Mouse (Mus musculus) inflammation-experienced regulatory T-cells, adult 16 weeks (primary cell): ENCODE data around the gene Acta1. TPM values are rescaled to one million over a fixed set of nuclear protein-coding genes. Genes with fewer than 3 reads are reported as not detected.

Experiments used
- polyA plus RNA-seq: library from polyadenylated mRNA; unstranded; fragments of 100-300 nt; shearing (Covaris generic); gene quantifications from one replicate; pipeline ENCODE4 v1.2.1, GENCODE M21; 2017

Gene Acta1
- not detected for polyA plus RNA-seq

DNA sequence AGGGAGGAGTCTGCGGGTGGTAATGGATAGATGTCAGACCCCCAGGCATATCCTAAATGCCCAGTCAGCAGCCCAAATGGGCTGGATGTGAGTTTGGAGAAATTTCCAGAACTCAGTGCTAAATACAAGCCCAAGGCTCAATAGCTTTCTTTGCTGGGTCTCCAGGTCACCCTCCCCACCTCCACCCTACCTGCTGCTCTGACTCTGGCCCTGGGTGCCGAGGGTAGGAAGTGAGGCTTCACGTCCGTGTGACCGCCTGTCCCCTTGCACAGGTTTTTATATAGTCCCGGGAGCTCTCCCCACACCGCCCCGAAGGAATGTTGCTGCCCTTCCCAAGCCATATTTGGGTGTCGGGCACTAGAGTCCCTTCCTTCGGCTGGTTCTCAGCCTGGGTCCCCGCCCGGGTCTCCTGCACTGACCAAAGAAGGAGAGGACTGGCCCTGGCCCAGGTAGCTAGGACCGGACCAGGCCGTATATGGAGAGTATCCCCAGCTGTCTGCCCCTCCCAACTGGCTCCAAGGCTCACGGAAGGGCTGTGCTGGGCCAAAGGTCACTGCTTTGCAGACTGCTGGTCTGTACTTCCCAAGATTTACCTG is at the start of gene Acta1:
Gene Acta1 (minus strand): TSS at position 250 of the 596 bp plus-strand sequence.

DNA sequence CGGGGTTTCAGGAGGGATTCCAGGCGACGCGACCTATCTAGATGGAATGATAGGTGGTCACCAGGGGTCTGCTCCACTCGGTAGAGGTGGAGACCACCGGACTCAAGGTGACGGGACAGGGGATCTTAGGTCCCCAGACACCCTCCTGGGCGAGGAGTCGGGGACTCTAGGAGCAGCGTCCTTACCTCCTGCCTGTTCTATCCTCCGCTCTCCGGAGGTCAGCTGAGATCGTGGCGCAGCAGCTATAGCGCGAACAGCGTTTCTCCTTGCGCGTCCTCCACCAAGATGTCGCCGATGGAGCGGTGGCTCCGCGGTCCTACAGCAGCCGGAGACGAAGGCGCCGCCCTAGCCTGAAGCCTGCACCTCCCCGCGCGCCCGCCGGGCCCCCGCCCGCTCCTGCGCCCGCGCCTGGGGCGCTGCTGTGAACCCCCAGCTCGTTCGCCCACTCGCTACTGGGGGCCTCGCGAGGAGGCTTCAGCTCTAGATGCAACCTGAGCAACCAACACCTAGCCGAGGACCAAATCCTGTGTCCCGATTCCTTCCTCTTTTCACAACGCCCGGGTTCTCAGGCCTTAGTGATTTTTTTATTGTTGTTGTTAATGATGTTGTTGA is 34.8 kb downstream of the Acta1 start, which contains the start of gene Ccsap:
Gene Ccsap (minus strand): TSS at position 562 of the 612 bp plus-strand sequence.

Other genes with a start within 250 kb of the Acta1 start
- not detected for gene Rhou, start 240.8 kb downstream of the Acta1 start, polyA plus RNA-seq
- 19.3 TPM for gene Rab4a, start 88.8 kb downstream of the Acta1 start, polyA plus RNA-seq
- gene Ccsap, start 34.5 kb downstream of the Acta1 start, polyA plus RNA-seq = 4.1 TPM
- gene Nup133, start 54.5 kb upstream of the Acta1 start, polyA plus RNA-seq = 30.4 TPM
- 2.0 TPM for gene Abcb10, start 88.4 kb upstream of the Acta1 start, polyA plus RNA-seq
- gene Taf5l, start 126.6 kb upstream of the Acta1 start, polyA plus RNA-seq = 21.6 TPM
- 10.9 TPM for gene Urb2, start 126.8 kb upstream of the Acta1 start, polyA plus RNA-seq